In genomic region chr5:52818676-52819075, GRCm38 (mm10) we compare ENCODE assay signal across 17 mouse cellular contexts.
"Had no signal": no experiment of that assay in that cellular context is flagged by ENCODE, and none has a peak within 500 bp of the region (broad histone marks: within the 10 kb centered on the region; RNA-seq: fewer than 3 reads in every experiment).

No protein-coding gene starts in this region.

- DNase-seq: lung, embryonic 14.5 days; lung, postnatal 10 days; lung, postnatal 4 days; midbrain, embryonic 14.5 days; retina, postnatal 1 day; right cerebral cortex, adult 18-20 months; right cerebral cortex, postnatal 25 days; right cerebral cortex, postnatal 4 days; spleen, adult 18-20 months; thymus, adult 18-20 months; thymus, postnatal 14 days; thymus, postnatal 36 days had no signal

- H3K27ac ChIP-seq: midbrain, embryonic 10.5 days; midbrain, embryonic 12.5 days; neural tube, embryonic 13.5 days; neural tube, embryonic 15.5 days had no signal

- H3K4me3 ChIP-seq: midbrain, embryonic 10.5 days; midbrain, embryonic 12.5 days; myocyte; neural tube, embryonic 13.5 days; neural tube, embryonic 15.5 days had no signal
